Mouse (Mus musculus) effector memory CD4-positive, alpha-beta T cell, adult 5 months (primary cell): ENCODE results near the gene Gnb3. TPM values are rescaled to one million over a fixed set of nuclear protein-coding genes. Genes with fewer than 3 reads are reported as not detected.

Experiments
- polyA plus RNA-seq: library from polyadenylated mRNA; unstranded; fragments of 100-300 nt; shearing (Covaris generic); gene quantifications from one replicate; pipeline ENCODE4 v1.2.1, GENCODE M21; 2017

Gene Gnb3
- not detected for polyA plus RNA-seq

DNA sequence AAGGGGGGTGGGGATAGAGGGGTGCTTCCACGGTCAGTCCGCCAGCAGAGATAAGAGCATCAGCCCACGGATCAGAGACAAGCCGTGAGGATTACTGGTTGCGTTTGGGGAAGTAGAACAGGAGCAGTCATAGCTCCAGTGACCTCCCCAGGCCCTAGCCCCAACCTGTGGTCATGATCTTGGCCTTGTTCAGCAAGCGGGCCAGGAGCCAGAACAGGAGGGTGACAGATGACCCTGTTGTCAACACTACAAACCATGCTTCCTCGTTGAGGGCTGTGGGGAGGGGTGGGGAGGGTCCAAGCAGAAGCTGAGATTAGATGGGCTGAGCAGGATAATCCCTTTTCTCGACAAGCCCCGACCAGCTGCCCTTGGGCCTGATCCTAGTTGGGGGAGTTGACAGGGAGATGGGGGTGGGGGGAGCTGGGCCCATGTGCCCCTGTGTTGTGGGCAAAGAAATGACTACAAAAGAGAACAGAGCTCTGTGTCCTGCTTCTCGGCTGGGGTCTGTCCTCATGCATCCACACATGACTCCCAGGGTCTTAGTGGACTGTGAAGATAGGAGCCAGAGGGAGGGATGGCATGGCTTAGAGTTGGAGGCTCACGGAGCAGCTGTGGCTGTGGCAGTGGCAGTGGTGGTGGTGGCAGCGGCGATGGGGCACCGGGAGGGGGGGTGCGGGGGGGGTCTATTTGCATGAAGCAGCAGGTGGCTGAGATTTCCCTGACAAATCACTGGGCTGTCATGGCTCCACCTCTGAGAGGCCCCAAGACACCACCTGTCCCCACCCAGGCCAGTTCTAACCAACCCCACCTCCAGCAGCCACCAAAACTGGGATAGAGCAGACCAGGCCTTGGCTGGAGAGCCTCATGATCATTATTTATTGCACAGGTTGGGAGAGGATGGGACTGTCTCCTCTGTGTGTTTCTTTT lies at the start of gene Gnb3:
TSS of gene Gnb3 (minus strand) at position 35 of the 927 bp plus-strand sequence.

GRCm38 (mm10) chr6:124887986-124888385 lies 47.9 kb upstream of the Gnb3 start, which contains the start of gene Cd4:
Cd4 (minus strand) TSS chr6:124888221.

DNA sequence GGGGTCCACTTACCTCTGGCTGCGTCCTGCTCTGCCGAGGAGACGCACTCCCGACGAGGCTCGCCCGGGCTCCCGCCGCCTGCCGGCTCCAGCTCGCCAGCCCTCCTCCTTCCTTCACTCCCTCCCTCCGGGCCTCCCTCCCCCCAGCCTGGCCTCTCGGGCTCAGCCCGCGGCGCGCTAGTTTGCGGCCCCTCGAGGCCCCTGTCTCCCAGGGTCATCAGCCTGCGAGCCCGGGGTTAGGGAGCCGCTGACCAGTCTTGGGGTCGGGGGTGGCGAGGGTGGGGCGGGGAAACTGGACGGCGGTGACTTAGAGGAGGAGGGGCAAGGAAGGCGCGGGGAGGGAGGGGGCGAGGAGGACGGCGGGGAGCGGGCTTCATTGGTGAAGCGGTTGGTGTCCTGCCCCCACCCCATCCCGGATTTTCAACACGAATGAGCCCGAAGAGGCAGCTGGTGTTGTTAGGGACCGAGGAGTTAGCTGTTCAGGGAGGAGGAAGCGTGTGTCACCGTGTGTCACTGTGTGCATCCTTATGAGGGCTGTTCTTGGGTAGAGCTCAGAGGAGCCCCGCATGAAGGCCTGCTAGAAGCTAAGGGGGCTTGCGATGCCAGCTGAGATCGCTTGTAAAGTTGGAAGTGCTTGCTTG lies 23.7 kb upstream of the Gnb3 start, which contains the start of gene Gpr162:
TSS of gene Gpr162 (minus strand) at position 326 of the 641 bp plus-strand sequence.

DNA sequence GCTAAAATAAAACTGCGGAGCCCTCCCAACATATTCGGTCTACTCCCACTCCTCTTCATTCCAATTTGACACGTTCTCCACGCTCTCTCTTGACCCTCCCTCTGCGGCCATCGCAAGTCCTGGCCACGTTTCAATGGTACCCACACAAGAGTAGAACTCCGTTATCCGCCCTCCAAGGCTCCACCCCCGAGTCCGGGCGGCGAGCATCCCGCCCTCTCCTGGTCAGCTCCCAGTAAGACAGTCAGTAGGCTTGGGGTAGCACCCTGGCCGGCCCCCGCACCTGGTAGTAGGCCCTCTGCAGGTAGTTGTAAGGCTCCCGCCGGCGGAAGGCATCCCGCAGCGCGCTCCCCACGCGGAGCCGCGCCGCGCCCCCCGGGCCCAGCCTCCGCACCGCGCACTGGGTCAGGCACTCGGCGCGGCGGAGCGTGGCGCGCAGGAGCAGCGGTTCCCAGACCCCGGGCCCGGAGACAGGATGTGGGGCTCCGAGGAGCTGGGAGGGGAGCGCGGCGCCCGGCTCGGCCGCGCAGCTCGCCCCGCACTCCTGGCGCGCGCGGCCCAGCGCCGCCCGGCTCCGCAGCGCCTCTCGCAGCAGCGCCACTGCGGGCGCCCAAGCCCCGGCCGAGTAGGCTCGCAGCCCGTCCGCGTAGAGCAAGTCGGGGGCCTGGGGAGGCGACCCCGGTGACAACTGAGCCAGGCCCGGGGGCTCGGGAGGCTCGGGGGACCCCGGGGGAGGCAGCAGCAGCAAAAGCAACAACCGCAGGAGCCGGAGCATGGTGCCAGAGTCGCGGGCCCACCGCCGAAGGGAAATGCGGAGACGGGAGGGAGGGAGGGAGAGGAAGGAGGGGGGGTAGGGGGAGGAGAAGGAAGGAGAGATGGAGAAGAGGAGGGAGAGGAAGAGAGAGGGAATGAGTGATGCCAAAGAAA lies 17.1 kb upstream of the Gnb3 start, which contains the start of gene P3h3:
TSS of gene P3h3 (minus strand) at position 837 of the 924 bp plus-strand sequence.

GRCm38 (mm10) chr6:124828868-124829798 lies 10.9 kb downstream of the Gnb3 start, which contains the start of the genes Usp5 and Cdca3:
Usp5 (minus strand) TSS chr6:124829484.
Cdca3 (plus strand) TSS chr6:124829547.

DNA sequence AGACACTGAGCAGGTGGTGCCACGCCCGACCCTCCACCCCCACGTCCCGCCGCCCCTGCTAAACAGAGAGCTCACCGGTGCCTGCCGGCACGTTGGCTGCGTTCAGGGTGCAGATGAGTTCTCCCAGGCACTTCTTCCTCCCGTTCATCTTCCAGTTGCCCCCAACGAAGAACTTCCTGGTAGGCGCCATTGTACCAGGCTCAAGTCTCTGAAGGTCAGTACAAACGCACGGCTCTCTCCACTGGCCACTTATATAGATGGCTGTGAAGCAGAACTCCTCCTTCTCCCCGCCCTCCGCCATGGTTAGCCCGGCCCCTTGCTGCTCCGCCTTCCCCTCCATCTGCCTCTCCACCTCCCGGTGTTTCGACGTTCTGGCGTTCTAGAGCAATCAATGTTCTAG lies 26.1 kb downstream of the Gnb3 start, which contains the start of gene Tpi1:
TSS of gene Tpi1 (minus strand) at position 364 of the 400 bp plus-strand sequence.

DNA sequence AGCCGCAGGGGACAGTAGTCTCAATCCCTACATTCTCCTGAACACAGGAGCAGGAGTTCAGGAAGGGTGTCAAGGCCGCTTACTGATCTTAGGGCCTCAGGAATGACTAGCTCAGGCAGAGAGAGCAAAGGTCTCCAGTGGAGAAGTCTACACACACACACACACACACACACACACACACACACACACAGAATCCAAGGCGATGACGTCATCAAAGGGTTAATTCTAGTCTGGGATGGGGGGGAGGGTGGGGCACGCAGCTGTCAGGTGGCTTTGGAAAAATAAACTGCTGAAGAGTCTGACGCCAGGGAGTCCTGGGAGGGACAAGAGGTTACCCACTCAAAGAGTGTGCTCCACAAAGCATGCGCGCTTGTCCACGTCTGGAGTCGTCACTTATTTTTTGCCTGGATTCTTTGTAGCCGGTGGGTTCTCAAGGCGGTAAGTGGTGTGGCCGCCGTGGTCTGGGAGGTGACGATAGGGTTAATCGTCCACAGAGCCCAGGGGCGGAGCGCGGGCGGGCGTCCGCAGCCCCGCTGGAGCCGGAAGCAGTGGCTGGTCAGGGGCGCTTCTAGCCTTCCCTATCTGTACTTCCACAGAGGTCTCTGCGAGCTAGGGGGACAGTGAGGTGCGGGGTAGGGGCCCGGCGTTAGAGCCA lies 31.6 kb downstream of the Gnb3 start, which contains the start of gene Spsb2:
TSS of gene Spsb2 (plus strand) at position 304 of the 655 bp plus-strand sequence.

Other genes starting within 250 kb of the Gnb3 start
- gene C1s2, start 204.2 kb downstream of the Gnb3 start, polyA plus RNA-seq: not detected
- 27.3 TPM for gene Lpcat3, start 177.2 kb downstream of the Gnb3 start, polyA plus RNA-seq
- 299 TPM for gene Emg1, start 128.1 kb downstream of the Gnb3 start, polyA plus RNA-seq
- gene Phb2, start 127.9 kb downstream of the Gnb3 start, polyA plus RNA-seq: 137 TPM
- 230 TPM for gene Ptpn6, start 101.6 kb downstream of the Gnb3 start, polyA plus RNA-seq
- gene Grcc10, start 98.9 kb downstream of the Gnb3 start, polyA plus RNA-seq: 313 TPM
- gene Gm45234, start 84.3 kb downstream of the Gnb3 start, polyA plus RNA-seq: 0.44 TPM
- 21.5 TPM for gene Atn1, start 83.8 kb downstream of the Gnb3 start, polyA plus RNA-seq
- gene Eno2, start 70.6 kb downstream of the Gnb3 start, polyA plus RNA-seq: 4.5 TPM
- gene Lrrc23, start 60.5 kb downstream of the Gnb3 start, polyA plus RNA-seq: 3.9 TPM
- 3.3 TPM for gene Spsb2, start 31.6 kb downstream of the Gnb3 start, polyA plus RNA-seq
- 109 TPM for gene Tpi1, start 26.0 kb downstream of the Gnb3 start, polyA plus RNA-seq
- 69.3 TPM for gene Usp5, start 10.8 kb downstream of the Gnb3 start, polyA plus RNA-seq
- 2.5 TPM for gene Cdca3, start 10.7 kb downstream of the Gnb3 start, polyA plus RNA-seq
- not detected for gene P3h3, start 17.5 kb upstream of the Gnb3 start, polyA plus RNA-seq
- gene Gpr162, start 23.7 kb upstream of the Gnb3 start, polyA plus RNA-seq: not detected
- gene Cd4, start 47.9 kb upstream of the Gnb3 start, polyA plus RNA-seq: 653 TPM
- 0.87 TPM for gene Lag3, start 71.4 kb upstream of the Gnb3 start, polyA plus RNA-seq
- gene Ptms, start 79.8 kb upstream of the Gnb3 start, polyA plus RNA-seq: 4.7 TPM
- gene Mlf2, start 91.1 kb upstream of the Gnb3 start, polyA plus RNA-seq: 116 TPM
- gene Cops7a, start 125.3 kb upstream of the Gnb3 start, polyA plus RNA-seq: 39.3 TPM
- 0.96 TPM for gene Pianp, start 156.4 kb upstream of the Gnb3 start, polyA plus RNA-seq
- 60.2 TPM for gene Zfp384, start 168.9 kb upstream of the Gnb3 start, polyA plus RNA-seq
- 54.7 TPM for gene Ing4, start 199.5 kb upstream of the Gnb3 start, polyA plus RNA-seq
- gene Acrbp, start 209.4 kb upstream of the Gnb3 start, polyA plus RNA-seq: 6.5 TPM
- gene Lpar5, start 227.6 kb upstream of the Gnb3 start, polyA plus RNA-seq: 10.5 TPM